Mouse (Mus musculus): ENCODE data around the gene Degs2. TPM values are rescaled to one million over a fixed set of nuclear protein-coding genes. Genes with fewer than 3 reads are reported as not detected.
"Not testable (repeated sequence)": the region's sequence is repeated elsewhere in the genome, so short reads cannot be mapped to it uniquely, and the experiment has no call there.

The Degs2 gene
- polyA plus RNA-seq, 1 experiment = not detected

GRCm38 (mm10) chr12:108723841-108724240 lies 21.7 kb upstream of the Degs2 start:
- TF ChIP-seq CTCF (IDR thresholded peaks at IDR 0.05; ENCODE audit: low read depth, low read length) (no peak), POLR2A (IDR thresholded peaks at IDR 0.05; ENCODE audit: borderline replicate concordance, low read depth, low read length) (no peak)
- no peak overlapping the region for H3K4me3 ChIP-seq (ENCODE audit: insufficient read depth, low read length)
- H3K4me1 ChIP-seq (ENCODE audit: control insufficient read depth, insufficient read depth, low read length) = no peaks in the 10 kb centered on the region
- H3K27ac ChIP-seq (ENCODE audit: insufficient read depth, low read depth, low read length) = no peak overlapping the region

- H3K27ac ChIP-seq (ENCODE audit: insufficient read depth, low read depth, low read length) = no peak overlapping the region
- no peaks in the 10 kb centered on the region for H3K4me1 ChIP-seq (ENCODE audit: control insufficient read depth, insufficient read depth, low read length)
- H3K4me3 ChIP-seq (ENCODE audit: insufficient read depth, low read length) = no peak overlapping the region
- no peak for TF ChIP-seq POLR2A (IDR thresholded peaks at IDR 0.05; ENCODE audit: borderline replicate concordance, low read depth, low read length)
- no peak for TF ChIP-seq CTCF (IDR thresholded peaks at IDR 0.05; ENCODE audit: low read depth, low read length)
Measured at GRCm38 (mm10) chr12:108722464-108722863, 20.3 kb upstream of the Degs2 start.

GRCm38 (mm10) chr12:108718485-108718884 lies 16.4 kb upstream of the Degs2 start:
- TF ChIP-seq CTCF (IDR thresholded peaks at IDR 0.05; ENCODE audit: low read depth, low read length) (no peak), POLR2A (IDR thresholded peaks at IDR 0.05; ENCODE audit: borderline replicate concordance, low read depth, low read length) (no peak)
- no peak overlapping the region for H3K4me3 ChIP-seq (ENCODE audit: insufficient read depth, low read length)
- no peak overlapping the region for H3K27ac ChIP-seq (ENCODE audit: insufficient read depth, low read depth, low read length)
- H3K4me1 ChIP-seq (ENCODE audit: control insufficient read depth, insufficient read depth, low read length) = no peaks in the 10 kb centered on the region

- Histone ChIP-seq H3K4me3 (ENCODE audit: insufficient read depth, low read length) (no peak overlapping the region), H3K4me1 (ENCODE audit: control insufficient read depth, insufficient read depth, low read length) (no peaks in the 10 kb centered on the region), H3K27ac (ENCODE audit: insufficient read depth, low read depth, low read length) (no peak overlapping the region)
- TF ChIP-seq POLR2A (IDR thresholded peaks at IDR 0.05; ENCODE audit: borderline replicate concordance, low read depth, low read length) = no peak
- no peak for TF ChIP-seq CTCF (IDR thresholded peaks at IDR 0.05; ENCODE audit: low read depth, low read length)
Measured at GRCm38 (mm10) chr12:108715854-108716253, 13.7 kb upstream of the Degs2 start.

- not testable (repeated sequence) for H3K4me3 ChIP-seq (ENCODE audit: insufficient read depth, low read length); H3K27ac ChIP-seq (ENCODE audit: insufficient read depth, low read depth, low read length); H3K4me1 ChIP-seq (ENCODE audit: control insufficient read depth, insufficient read depth, low read length)
- peak; percentile 32; the same call in 1 of the 2 replicates for TF ChIP-seq CTCF (IDR thresholded peaks at IDR 0.05; ENCODE audit: low read depth, low read length)
Measured at GRCm38 (mm10) chr12:108713972-108714371, 11.9 kb upstream of the Degs2 start.

- TF ChIP-seq POLR2A (IDR thresholded peaks at IDR 0.05; ENCODE audit: borderline replicate concordance, low read depth, low read length) = no peak
- TF ChIP-seq CTCF (IDR thresholded peaks at IDR 0.05; ENCODE audit: low read depth, low read length) = no peak
- Histone ChIP-seq H3K4me1 (ENCODE audit: control insufficient read depth, insufficient read depth, low read length) (no peaks in the 10 kb centered on the region), H3K27ac (ENCODE audit: insufficient read depth, low read depth, low read length) (no peak overlapping the region), H3K4me3 (ENCODE audit: insufficient read depth, low read length) (no peak overlapping the region)
Measured at GRCm38 (mm10) chr12:108712481-108712880, 10.4 kb upstream of the Degs2 start.

GRCm38 (mm10) chr12:108710861-108711615 lies 8.9 kb upstream of the Degs2 start:
- Histone ChIP-seq H3K27ac (ENCODE audit: insufficient read depth, low read depth, low read length) (no peak overlapping the region), H3K4me3 (ENCODE audit: insufficient read depth, low read length) (no peak overlapping the region), H3K4me1 (ENCODE audit: control insufficient read depth, insufficient read depth, low read length) (no peaks in the 10 kb centered on the region)
- TF ChIP-seq CTCF (IDR thresholded peaks at IDR 0.05; ENCODE audit: low read depth, low read length) (no peak), POLR2A (IDR thresholded peaks at IDR 0.05; ENCODE audit: borderline replicate concordance, low read depth, low read length) (no peak)

GRCm38 (mm10) chr12:108709964-108710765 lies 8.1 kb upstream of the Degs2 start:
- Histone ChIP-seq H3K4me3 (ENCODE audit: insufficient read depth, low read length) (no peak overlapping the region), H3K4me1 (ENCODE audit: control insufficient read depth, insufficient read depth, low read length) (no peaks in the 10 kb centered on the region), H3K27ac (ENCODE audit: insufficient read depth, low read depth, low read length) (no peak overlapping the region)
- no peak for TF ChIP-seq POLR2A (IDR thresholded peaks at IDR 0.05; ENCODE audit: borderline replicate concordance, low read depth, low read length)
- no peak for TF ChIP-seq CTCF (IDR thresholded peaks at IDR 0.05; ENCODE audit: low read depth, low read length)

- Histone ChIP-seq H3K4me1 (ENCODE audit: control insufficient read depth, insufficient read depth, low read length) (no peaks in the 10 kb centered on the region), H3K4me3 (ENCODE audit: insufficient read depth, low read length) (no peak overlapping the region), H3K27ac (ENCODE audit: insufficient read depth, low read depth, low read length) (no peak overlapping the region)
- TF ChIP-seq POLR2A (IDR thresholded peaks at IDR 0.05; ENCODE audit: borderline replicate concordance, low read depth, low read length) (no peak), CTCF (IDR thresholded peaks at IDR 0.05; ENCODE audit: low read depth, low read length) (no peak)
Measured at GRCm38 (mm10) chr12:108709386-108709785, 7.3 kb upstream of the Degs2 start.

- Histone ChIP-seq H3K4me3 (ENCODE audit: insufficient read depth, low read length) (no peak overlapping the region), H3K4me1 (ENCODE audit: control insufficient read depth, insufficient read depth, low read length) (no peaks in the 10 kb centered on the region)
Measured at GRCm38 (mm10) chr12:108706129-108706528, 4.0 kb upstream of the Degs2 start.

More at GRCm38 (mm10) chr12:108706129-108706528, 4.0 kb upstream of the Degs2 start:
- TF ChIP-seq CTCF (IDR thresholded peaks at IDR 0.05; ENCODE audit: low read depth, low read length) = no peak
- no peak for TF ChIP-seq POLR2A (IDR thresholded peaks at IDR 0.05; ENCODE audit: borderline replicate concordance, low read depth, low read length)
- no peak overlapping the region for H3K27ac ChIP-seq (ENCODE audit: insufficient read depth, low read depth, low read length)

Measured in bone marrow macrophage, adult 2 months (primary cell).